Mouse (Mus musculus) kidney, postnatal 14 days (tissue): ENCODE measurements at regions not wholly inside any gene's neighbourhood (a gene's known extent, or its start where the extent isn't known, plus 50 kb on each side); places are given as distances from the start of the nearest gene placed in this dataset.

Source experiments
- DNase-seq: peaks from one replicate; pipeline ENCODE4 v3.0.0; 2022; ENCODE audit warnings: mixed read lengths

GRCm38 (mm10) chr1:183868965-183869364 is 144.1 kb upstream of the Dusp10 start:
- no peak for DNase-seq

- DNase-seq: no peak
Observed at GRCm38 (mm10) chr1:183895936-183896335, 117.2 kb upstream of the Dusp10 start.

- peak; percentile 2 for DNase-seq
Observed at GRCm38 (mm10) chr1:183898091-183898490, 115.0 kb upstream of the Dusp10 start.

- no peak for DNase-seq
Observed at GRCm38 (mm10) chr1:183904564-183904963, 108.5 kb upstream of the Dusp10 start.

- peak; percentile 3 for DNase-seq
Observed at GRCm38 (mm10) chr1:183905345-183906142, 107.6 kb upstream of the Dusp10 start.

GRCm38 (mm10) chr1:183917656-183918055 is 95.4 kb upstream of the Dusp10 start:
- DNase-seq: no peak

GRCm38 (mm10) chr1:183921262-183921661 is 91.8 kb upstream of the Dusp10 start:
- DNase-seq: no peak

- no peak for DNase-seq
Observed at GRCm38 (mm10) chr1:183928539-183928938, 84.6 kb upstream of the Dusp10 start.

GRCm38 (mm10) chr1:183930363-183930982 is 82.6 kb upstream of the Dusp10 start:
- no peak for DNase-seq

GRCm38 (mm10) chr1:183931141-183931540 is 82.0 kb upstream of the Dusp10 start:
- DNase-seq: no peak

- DNase-seq: no peak
Observed at GRCm38 (mm10) chr1:183933845-183934244, 79.3 kb upstream of the Dusp10 start.

GRCm38 (mm10) chr1:183937166-183937565 is 75.9 kb upstream of the Dusp10 start:
- DNase-seq: no peak

GRCm38 (mm10) chr1:183938361-183938760 is 74.7 kb upstream of the Dusp10 start:
- no peak for DNase-seq

- no peak for DNase-seq
Observed at GRCm38 (mm10) chr1:183940706-183941105, 72.4 kb upstream of the Dusp10 start.

GRCm38 (mm10) chr1:183946241-183946640 is 66.9 kb upstream of the Dusp10 start:
- no peak for DNase-seq

- DNase-seq: peak; percentile 25
Observed at GRCm38 (mm10) chr1:183947066-183947465, 66.0 kb upstream of the Dusp10 start.

- no peak for DNase-seq
Observed at GRCm38 (mm10) chr1:183949205-183949604, 63.9 kb upstream of the Dusp10 start.

- no peak for DNase-seq
Observed at GRCm38 (mm10) chr1:183954086-183954485, 59.0 kb upstream of the Dusp10 start.

GRCm38 (mm10) chr1:183956391-183956790 is 56.7 kb upstream of the Dusp10 start:
- no peak for DNase-seq

- no peak for DNase-seq
Observed at GRCm38 (mm10) chr1:183961383-183961782, 51.7 kb upstream of the Dusp10 start.

GRCm38 (mm10) chr1:183962486-183962885 is 50.6 kb upstream of the Dusp10 start:
- DNase-seq: no peak

- DNase-seq: no peak
Observed at GRCm38 (mm10) chr1:183963286-183963685, 49.8 kb upstream of the Dusp10 start.
